Mouse (Mus musculus): Measurements from ENCODE around the gene Gm45716. TPM values are rescaled to one million over a fixed set of nuclear protein-coding genes. Genes with fewer than 3 reads are reported as not detected.
"Not testable (repeated sequence)": the region's sequence is repeated elsewhere in the genome, so short reads cannot be mapped to it uniquely, and the experiment has no call there.

Gm45716 gene
- polyA plus RNA-seq, 1 experiment = 3.5 TPM

DNA sequence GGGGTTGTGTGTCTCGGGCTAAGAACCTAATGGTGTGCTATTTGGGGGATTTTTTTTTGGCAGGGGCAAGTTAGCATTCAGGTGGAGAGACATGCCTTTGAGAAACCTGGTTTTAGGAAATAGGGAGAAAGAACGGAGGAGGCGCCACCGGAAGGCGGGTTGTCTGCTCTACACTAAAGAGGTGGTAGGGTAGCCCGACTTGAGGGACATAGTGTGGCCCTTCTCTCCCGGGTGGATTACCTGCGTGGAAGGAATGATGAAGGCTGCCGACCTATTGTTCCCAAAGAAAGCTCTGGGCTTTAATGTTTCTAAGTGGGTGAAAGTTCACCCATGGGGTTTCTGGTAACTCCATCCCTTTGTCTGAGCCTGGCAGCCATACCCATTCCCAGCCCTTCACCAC, 62.7 kb downstream of the Gm45716 start:
- DNase-seq (ENCODE audit: low spot score) = no peak

- no peak for DNase-seq (ENCODE audit: low spot score)
Measured at GRCm38 (mm10) chr11:90250730-90251129, 63.2 kb downstream of the Gm45716 start.

DNA sequence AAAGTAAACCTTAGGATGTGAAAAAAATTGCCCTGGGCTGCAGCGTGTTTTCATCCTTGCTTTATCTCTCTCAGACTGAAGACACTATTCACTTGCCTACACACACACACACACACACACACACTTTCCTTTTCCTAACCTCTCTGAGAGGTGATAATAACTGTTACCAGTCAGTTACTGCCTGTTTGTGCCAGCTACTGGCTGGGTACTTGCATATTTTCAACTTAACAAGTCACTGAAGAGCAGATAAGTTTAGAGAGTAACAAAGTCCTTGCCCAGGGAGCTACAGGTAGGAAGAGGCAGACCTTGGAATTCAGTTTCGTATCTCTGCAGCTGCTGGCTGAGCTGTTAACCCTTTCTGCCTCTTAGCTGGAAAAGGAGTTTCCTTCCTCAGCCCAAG, 64.4 kb downstream of the Gm45716 start:
- DNase-seq (ENCODE audit: low spot score) = no peak

GRCm38 (mm10) chr11:90252366-90252765, 64.9 kb downstream of the Gm45716 start:
- DNase-seq (ENCODE audit: low spot score) = no peak

- DNase-seq (ENCODE audit: low spot score) = no peak
Measured at GRCm38 (mm10) chr11:90254536-90254935, 67.1 kb downstream of the Gm45716 start.

GRCm38 (mm10) chr11:90255687-90256086, 68.2 kb downstream of the Gm45716 start:
- DNase-seq (ENCODE audit: low spot score) = no peak

GRCm38 (mm10) chr11:90256833-90257525, 69.5 kb downstream of the Gm45716 start:
- DNase-seq (ENCODE audit: low spot score) = no peak

GRCm38 (mm10) chr11:90258321-90258927, 70.9 kb downstream of the Gm45716 start:
- no peak for DNase-seq (ENCODE audit: low spot score)

DNA sequence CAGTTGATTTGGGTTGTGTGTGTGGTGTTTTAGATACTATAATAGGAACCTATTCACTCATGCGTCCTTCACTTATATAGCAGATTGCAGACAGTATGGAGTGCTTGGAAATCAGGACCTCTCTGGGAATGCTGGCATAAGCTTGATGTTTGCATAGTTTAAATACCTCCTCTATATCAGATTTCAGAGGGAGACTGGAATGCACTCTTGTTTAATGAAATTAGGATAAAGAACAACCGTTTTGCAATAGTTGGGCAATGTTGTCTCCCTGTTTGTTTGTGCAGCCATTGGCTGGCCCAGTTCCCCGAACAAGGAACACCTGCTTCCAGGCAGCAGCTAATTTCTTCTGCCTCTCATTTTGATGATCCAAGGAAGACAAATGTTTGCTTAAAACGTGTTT, 71.6 kb downstream of the Gm45716 start:
- DNase-seq (ENCODE audit: low spot score) = no peak

DNA sequence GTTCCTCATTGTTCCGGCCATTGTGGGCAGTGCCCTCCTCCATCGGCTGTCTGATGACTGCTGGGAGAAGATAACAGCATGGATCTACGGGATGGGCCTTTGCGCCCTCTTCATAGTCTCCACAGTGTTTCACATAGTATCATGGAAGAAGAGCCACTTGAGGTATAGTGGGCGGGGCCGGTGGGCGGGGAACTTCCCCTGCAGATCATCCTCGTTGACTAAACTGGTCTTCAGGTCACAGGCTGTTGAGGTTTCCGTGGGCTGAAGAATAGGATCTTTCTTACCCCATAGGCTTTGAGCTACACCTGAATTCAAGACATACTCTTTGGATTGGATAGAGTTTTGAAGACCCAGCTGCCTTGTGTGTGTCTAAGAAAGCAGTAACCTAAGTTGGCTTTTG, 72.3 kb downstream of the Gm45716 start:
- DNase-seq (ENCODE audit: low spot score) = no peak

- DNase-seq (ENCODE audit: low spot score) = no peak
Measured at GRCm38 (mm10) chr11:90264180-90264579, 76.7 kb downstream of the Gm45716 start.

- DNase-seq (ENCODE audit: low spot score) = no peak
Measured at GRCm38 (mm10) chr11:90265581-90265980, 78.1 kb downstream of the Gm45716 start.

DNA sequence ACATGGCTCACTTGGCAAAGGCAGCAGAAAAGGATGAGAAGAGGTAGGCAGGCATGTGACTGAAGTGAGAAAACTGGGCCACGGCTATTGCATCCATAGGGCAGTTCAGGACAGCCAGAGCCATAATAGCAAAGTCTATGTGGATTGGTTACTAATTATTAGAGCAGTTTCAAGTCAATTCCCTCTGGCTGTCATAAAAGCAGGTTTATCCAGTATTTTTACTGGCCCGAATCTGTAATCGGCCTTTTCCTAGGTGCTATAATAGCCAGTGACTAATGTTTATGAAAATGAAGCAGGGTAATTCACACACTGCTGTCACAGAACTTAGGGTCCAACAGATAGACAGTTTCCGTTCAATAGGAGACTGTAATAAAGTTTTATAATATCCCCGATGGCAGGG, 81.5 kb downstream of the Gm45716 start:
- no peak for DNase-seq (ENCODE audit: low spot score)

DNA sequence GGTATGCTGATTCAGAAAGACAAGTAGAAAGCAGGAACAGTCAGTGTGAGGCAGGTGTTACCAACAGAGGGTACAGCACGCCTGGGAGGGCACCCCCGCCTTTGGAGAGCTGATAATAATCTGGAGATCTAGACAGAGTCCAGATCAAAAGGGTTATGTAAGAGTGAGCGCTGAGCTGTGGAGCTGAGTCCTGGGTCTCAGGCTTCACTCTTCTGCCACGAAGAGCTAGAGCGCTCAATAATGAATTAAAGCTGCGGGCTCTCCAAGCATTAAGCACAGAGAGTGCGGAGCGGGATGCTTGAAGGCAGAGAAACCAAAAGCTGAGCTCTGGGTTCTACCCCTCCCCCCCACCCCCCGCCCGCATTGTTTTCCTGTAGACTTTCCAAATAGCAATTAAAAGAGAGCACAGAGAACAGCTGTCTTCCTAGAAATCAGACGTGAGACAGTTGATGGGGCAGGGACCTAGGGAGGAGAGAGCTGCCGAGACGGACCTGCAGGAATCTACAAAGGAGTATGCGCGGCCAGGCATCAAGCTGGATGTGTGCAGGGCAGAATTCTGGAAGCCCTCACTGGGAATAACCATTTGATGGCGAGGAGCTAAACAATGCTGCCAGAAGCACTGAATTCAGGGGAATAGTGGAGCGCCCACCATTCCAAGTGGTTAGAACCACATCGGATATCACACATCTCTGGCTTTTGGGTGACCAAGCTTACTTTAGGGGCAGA, 82.1 kb downstream of the Gm45716 start:
- DNase-seq (ENCODE audit: low spot score) = no peak

DNA sequence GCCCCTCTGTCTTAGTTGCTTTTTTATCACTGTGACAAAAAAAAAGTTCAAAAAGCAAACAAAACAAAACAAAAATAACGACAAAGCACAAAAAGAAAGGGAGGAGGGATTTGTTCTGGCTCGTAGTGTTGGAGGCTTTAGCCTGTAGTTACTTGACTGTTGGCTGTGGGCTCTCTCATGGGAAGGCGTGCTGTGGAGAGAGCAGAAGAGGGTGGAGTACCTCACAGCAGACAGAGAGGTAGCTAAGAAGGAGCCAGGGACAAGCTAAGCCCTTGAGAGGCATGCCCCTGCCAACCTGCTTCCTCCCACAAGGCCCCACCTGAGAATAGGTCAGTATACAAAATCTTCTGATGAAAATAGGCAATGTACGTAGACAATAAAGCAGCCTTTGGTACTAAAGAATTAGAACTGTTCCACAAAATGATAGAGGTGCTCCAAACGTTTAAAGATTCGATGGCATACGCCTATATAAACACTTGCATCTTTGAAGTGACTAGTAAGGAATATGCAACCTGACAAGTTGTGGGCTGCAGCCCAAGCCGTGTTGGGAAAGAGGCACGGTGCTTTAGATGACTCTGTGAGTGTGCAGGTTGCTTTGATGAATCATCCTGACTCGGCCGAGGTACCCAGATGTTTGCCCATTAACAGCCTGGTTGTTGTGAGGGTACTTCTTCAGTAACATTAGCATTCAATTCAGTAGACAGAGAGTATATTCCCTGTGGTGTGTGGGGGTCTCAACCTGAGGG, 82.8 kb downstream of the Gm45716 start:
- DNase-seq (ENCODE audit: low spot score) = no peak

GRCm38 (mm10) chr11:90274187-90274586, 86.7 kb downstream of the Gm45716 start:
- DNase-seq (ENCODE audit: low spot score) = no peak

DNA sequence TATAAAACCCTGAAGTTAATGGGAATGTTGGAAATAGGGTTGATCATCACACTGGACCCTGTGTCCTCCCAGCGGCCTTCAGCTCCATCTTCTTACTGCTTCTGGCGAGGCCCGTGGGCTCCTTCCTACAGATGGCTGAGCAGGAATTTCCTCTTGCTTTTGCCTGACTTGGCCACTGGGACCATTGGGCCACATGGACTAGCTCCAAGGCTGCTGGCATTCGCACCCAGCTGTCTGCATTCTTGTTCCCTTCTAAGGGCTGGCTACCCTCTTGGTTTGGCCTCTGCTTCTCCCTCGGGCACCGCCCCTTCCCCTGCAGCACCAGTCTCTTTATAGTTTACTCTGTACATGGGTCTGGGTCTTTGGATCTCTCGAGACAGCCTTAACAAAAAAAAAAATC, 88.2 kb downstream of the Gm45716 start:
- DNase-seq (ENCODE audit: low spot score) = no peak

GRCm38 (mm10) chr11:90276150-90276549, 88.7 kb downstream of the Gm45716 start:
- no peak for DNase-seq (ENCODE audit: low spot score)

DNA sequence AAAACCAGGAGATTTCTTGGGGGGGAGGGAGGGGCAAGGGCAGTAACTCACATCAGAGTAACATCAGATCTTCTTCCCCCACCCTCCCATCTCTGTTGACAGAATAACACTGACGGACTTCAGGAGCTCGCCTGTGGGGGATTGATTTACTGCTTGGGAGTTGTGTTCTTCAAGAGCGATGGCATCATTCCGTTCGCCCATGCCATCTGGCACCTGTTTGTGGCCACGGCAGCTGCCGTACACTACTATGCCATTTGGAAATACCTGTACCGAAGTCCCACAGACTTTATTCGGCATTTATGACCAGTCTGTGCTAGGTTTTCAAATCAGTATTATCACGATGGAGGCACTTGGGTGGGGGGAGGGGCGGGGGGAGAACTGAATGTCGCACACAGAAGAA, 89.1 kb downstream of the Gm45716 start:
- DNase-seq (ENCODE audit: low spot score) = no peak

DNA sequence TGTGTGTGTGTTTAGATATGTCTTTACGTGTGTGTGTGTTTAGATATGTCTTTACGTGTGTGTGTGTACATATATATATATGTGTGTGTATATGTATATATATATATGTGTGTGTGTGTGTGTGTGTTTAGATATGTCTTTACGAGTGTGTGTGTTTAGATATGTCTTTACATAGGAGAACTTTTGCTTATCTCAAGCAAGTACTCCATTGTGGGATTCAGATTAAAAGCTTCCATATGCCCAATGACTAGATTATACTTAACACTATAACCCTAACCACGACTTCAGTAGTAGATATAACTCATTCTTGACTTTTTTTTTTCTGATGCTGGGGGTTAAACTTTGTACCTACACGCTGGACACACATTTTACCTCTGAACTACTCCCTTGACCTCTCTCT, 92.6 kb downstream of the Gm45716 start:
- DNase-seq (ENCODE audit: low spot score) = no peak

DNA sequence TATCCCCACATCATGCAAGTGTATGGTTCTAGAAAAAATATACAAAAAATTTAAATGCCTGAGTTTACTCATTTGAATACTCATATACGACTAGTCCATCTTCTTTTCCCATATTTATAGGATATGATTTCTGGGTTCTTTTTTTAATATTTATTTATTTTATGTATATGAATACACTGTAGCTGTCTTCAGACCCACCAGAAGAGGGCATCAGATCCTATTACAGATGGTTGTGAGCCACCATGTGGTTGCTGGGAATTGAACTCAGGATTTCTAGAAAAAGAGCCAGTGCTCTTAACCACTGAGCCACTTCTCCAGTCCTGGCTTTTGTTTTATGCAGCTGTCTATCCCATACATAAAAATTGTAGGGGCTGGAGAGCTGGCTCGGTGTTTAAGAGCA, 94.5 kb downstream of the Gm45716 start:
- not testable (repeated sequence) for DNase-seq (ENCODE audit: low spot score)

GRCm38 (mm10) chr11:90283159-90283558, 95.7 kb downstream of the Gm45716 start:
- DNase-seq (ENCODE audit: low spot score) = no peak
